ENCODE assay signal across 10 mouse cellular contexts in genomic region chr4:130084331-130084945, GRCm38 (mm10). TPM values are rescaled to one million over a fixed set of nuclear protein-coding genes. Genes with fewer than 3 reads are reported as not detected.
DNase-seq lines count a peak whose midpoint lies in the region; ATAC-seq and TF ChIP-seq lines count a peak whose summit lies in the region.
"Had no signal": no experiment of that assay in that cellular context is flagged by ENCODE, and none has a peak within 500 bp of the region (broad histone marks: within the 10 kb centered on the region; RNA-seq: fewer than 3 reads in every experiment).

No protein-coding gene starts in this region.

- no peaks in the 10 kb centered on the region for H3K4me1 ChIP-seq in kidney, postnatal 0 days (replicated peaks; ENCODE audit: insufficient read depth, low read length)
- H3K4me1 ChIP-seq in forebrain, embryonic 11.5 days (replicated peaks; ENCODE audit: control insufficient read depth, insufficient read depth, low read length), result no peaks in the 10 kb centered on the region; the same call in 1 of the 2 replicates

- intact Hi-C loops in heart, postnatal 36 days (cut with DNase I), result no loop called here

- H3K9me3 ChIP-seq in kidney, postnatal 0 days (replicated peaks; ENCODE audit: low read length), result no peaks in the 10 kb centered on the region
- no peaks in the 10 kb centered on the region for H3K9me3 ChIP-seq in forebrain, embryonic 11.5 days (ENCODE audit: control insufficient read depth, low read length)
- H3K9me3 ChIP-seq: hindbrain, embryonic 12.5 days; midbrain, embryonic 12.5 days had no signal

- TF ChIP-seq CTCF in kidney, postnatal 0 days (IDR thresholded peaks at IDR 0.05; ENCODE audit: low read depth), result no peak

- no peak overlapping the region for H3K4me2 ChIP-seq in kidney, postnatal 0 days (ENCODE audit: low read length)
- H3K4me2 ChIP-seq in forebrain, embryonic 11.5 days (ENCODE audit: low read depth, low read length, severe bottlenecking), result no peak overlapping the region
- H3K4me2 ChIP-seq: hindbrain, embryonic 12.5 days; midbrain, embryonic 12.5 days had no signal

- DNase-seq in kidney, postnatal 0 days (ENCODE audit: low spot score), result peak; percentile 19
- no peak for DNase-seq in kidney, adult 18-20 months
- DNase-seq in NIH3T3 (ENCODE audit: low read depth), result peak; percentile 89
- peak; percentile 71 for DNase-seq in brain, adult 2 months (ENCODE audit: low read depth, low spot score)
- peak; percentile 43 to 50 for DNase-seq in heart, postnatal 36 days
- no peak for DNase-seq in forebrain, embryonic 11.5 days (ENCODE audit: low spot score)
- no peak for DNase-seq in spleen, postnatal 4 days (ENCODE audit: low spot score in 2 of 2)
- DNase-seq: embryo, embryonic 11 days had no signal

- 33% methylated on average over 7 of the region's 7 CpGs for WGBS in kidney, postnatal 0 days
- WGBS in forebrain, embryonic 11.5 days, result 45% methylated on average over 7 of the region's 7 CpGs

- H3K27me3 ChIP-seq in kidney, postnatal 0 days (ENCODE audit: insufficient read depth, low read length), result no peaks in the 10 kb centered on the region
- peaks cover 2% of the 10 kb centered on the region; the same call in 1 of the 2 replicates for H3K27me3 ChIP-seq in forebrain, embryonic 11.5 days (ENCODE audit: control insufficient read depth, insufficient read depth, low read length)

- no peak for ATAC-seq in kidney, postnatal 0 days (replicated peaks; ENCODE audit: low FRiP score, low read depth)
- ATAC-seq in forebrain, embryonic 11.5 days (replicated peaks; ENCODE audit: low FRiP score), result no peak

- H3K9ac ChIP-seq in kidney, postnatal 0 days (ENCODE audit: low read depth, low read length), result no peak overlapping the region
- H3K9ac ChIP-seq in forebrain, embryonic 11.5 days (ENCODE audit: low read length), result no peak overlapping the region
- H3K9ac ChIP-seq: midbrain, embryonic 12.5 days had no signal

- peaks cover 5% of the 10 kb centered on the region; the same call in 1 of the 2 replicates for H3K36me3 ChIP-seq in kidney, postnatal 0 days (ENCODE audit: insufficient read depth, low read length)
- no peaks in the 10 kb centered on the region for H3K36me3 ChIP-seq in forebrain, embryonic 11.5 days (ENCODE audit: control insufficient read depth, insufficient read depth, low read length)
- H3K36me3 ChIP-seq: hindbrain, embryonic 12.5 days; midbrain, embryonic 12.5 days had no signal

- H3K27ac ChIP-seq in kidney, postnatal 0 days, result no peak overlapping the region
- H3K27ac ChIP-seq in forebrain, embryonic 11.5 days (ENCODE audit: low read depth, low read length), result no peak overlapping the region
- H3K27ac ChIP-seq: hindbrain, embryonic 12.5 days; midbrain, embryonic 12.5 days had no signal

- H3K4me3 ChIP-seq in kidney, postnatal 0 days (replicated peaks; ENCODE audit: low read depth, low read length), result no peak overlapping the region
- H3K4me3 ChIP-seq in forebrain, embryonic 11.5 days (ENCODE audit: low read depth, low read length), result no peak overlapping the region
- H3K4me3 ChIP-seq: hindbrain, embryonic 12.5 days; midbrain, embryonic 12.5 days had no signal

RNA-seq across cellular contexts. Expression of gene Pef1, which starts 17.9 kb away (rescaled TPM):
- 73.6 and 77.6 TPM in 2 replicates for polyA plus RNA-seq in kidney, postnatal 0 days (2015; fragmentation: Nextera tagmentation; extraction: Ambion mirVana)
- 10 to 100 TPM; 37.5 to 37.6 TPM for total RNA-seq in heart, postnatal 36 days (2021)
- polyA plus RNA-seq in forebrain, embryonic 11.5 days (2014; fragmentation: Nextera tagmentation; extraction: Ambion mirVana), result 62.7 and 75.8 TPM in 2 replicates

RNA-seq across cellular contexts. Expression of gene Col16a1, which starts 36.8 kb away (rescaled TPM):
- polyA plus RNA-seq in kidney, postnatal 0 days (2015; fragmentation: Nextera tagmentation; extraction: Ambion mirVana), result 38.6 TPM in 2 replicates
- 1 to 10 TPM; 7.4 to 8.5 TPM for total RNA-seq in heart, postnatal 36 days (2021)
- polyA plus RNA-seq in forebrain, embryonic 11.5 days (2014; fragmentation: Nextera tagmentation; extraction: Ambion mirVana), result 5.9 and 6.3 TPM in 2 replicates

RNA-seq across cellular contexts. Expression of gene Hcrtr1, which starts 54.7 kb away (rescaled TPM):
- 0.36 and 0.46 TPM in 2 replicates for polyA plus RNA-seq in kidney, postnatal 0 days (2015; fragmentation: Nextera tagmentation; extraction: Ambion mirVana)
- total RNA-seq in heart, postnatal 36 days (2021), result not detected
- polyA plus RNA-seq in forebrain, embryonic 11.5 days (2014; fragmentation: Nextera tagmentation; extraction: Ambion mirVana), result 0.27 and 0.28 TPM in 2 replicates

Comparison
In these comparisons a context has a peak if more than half of its experiments do, and no peak if none do; other contexts are left out.
1. DNase-seq: peak in kidney, postnatal 0 days (single experiment), NIH3T3 (single experiment), brain, adult 2 months (single experiment) and heart, postnatal 36 days (2 of 2); none in kidney, adult 18-20 months (single experiment), forebrain, embryonic 11.5 days (single experiment) and spleen, postnatal 4 days (0 of 2).